Mouse (Mus musculus) fat pad, adult 2 months (tissue): ENCODE results near the gene Col1a1.

Source experiments
- DNase-seq: peaks from one replicate; pipeline ENCODE4 v3.0.0-alpha.2; 2011; ENCODE audit warnings: low read depth, low spot score; ENCODE audit errors: extremely low read depth

Gene Col1a1

DNA sequence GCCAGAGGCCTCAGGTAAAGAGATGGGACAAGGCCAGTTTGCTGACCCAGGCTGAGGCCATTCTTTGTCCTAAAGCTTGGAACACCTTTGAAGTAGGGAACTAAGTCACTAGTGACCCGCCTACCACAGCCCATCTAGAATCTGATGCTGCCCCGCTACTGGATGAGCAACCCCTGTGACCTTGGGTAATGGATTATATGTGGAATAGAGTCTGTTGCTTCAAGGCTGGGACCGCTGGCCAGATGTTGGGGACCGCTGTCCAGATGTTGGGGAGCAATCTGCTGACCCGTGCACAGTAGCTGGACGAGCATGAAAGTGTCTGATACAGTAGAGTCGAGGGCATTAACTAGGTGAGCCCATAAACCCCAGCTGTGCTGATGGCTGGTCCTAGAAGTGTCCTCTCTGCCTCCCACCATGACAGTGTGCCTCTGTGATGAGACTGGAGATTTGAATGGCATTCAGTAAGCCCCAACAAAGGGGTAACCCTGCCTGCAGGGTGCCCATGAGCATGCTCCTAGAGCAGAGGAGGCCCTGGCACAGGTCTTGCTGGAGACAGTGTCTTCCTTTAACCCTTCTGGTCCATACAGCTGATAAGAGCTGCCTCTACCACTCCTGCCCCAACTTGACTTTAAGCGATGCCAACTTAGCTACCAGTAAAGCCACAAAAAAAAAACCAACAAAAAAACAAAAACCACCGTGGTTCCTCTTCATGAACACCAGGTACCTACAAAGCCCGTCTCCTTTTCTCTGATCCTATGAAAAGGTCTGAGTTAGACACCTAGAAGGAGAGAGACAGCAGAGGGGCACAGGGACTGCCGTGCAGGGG lies 59.1 kb downstream of the Col1a1 start:
- DNase-seq, result no peak

DNA sequence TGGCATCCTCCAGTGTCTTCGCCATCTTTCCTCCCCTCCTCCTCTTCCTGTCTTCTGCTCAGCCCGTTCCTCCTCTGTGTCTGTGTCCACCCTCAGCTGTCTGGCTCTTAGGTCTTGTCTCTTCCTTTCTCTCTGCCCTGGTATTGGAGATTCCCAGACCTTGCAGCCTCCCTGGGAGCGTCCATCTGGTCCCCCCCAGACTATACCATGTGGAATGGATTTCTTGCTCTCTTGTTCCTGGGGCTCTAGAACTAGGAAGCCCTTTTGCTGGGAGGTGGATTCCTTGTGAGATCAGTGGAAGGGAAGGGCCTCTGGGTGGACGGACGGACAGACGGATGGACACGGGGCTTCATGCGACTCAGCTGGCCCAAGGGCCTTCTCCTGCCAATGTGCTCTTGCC lies 60.1 kb downstream of the Col1a1 start:
- DNase-seq, result no peak

DNA sequence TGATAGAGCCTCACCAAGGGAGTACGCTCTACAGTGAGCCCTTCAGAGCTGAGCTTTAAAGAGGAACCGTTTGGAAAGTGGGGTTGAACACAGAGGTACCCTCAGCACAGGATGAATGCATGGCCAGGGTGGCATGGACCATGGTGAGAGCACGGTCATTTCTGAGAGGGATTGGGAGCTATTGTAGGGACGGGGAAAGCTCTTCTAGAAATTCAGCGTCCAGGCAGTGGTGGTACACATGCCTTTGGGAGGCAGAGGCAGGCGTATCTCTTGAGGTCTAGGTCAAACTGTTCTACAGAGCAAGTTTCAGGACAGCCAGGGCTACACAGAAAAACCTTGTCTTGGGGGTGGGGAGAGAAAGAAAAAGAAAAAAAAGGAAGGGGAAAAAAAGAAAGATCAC lies 61.0 kb downstream of the Col1a1 start:
- DNase-seq, result no peak

- no peak for DNase-seq
Observed at GRCm38 (mm10) chr11:94997596-94997995, 61.6 kb downstream of the Col1a1 start.

DNA sequence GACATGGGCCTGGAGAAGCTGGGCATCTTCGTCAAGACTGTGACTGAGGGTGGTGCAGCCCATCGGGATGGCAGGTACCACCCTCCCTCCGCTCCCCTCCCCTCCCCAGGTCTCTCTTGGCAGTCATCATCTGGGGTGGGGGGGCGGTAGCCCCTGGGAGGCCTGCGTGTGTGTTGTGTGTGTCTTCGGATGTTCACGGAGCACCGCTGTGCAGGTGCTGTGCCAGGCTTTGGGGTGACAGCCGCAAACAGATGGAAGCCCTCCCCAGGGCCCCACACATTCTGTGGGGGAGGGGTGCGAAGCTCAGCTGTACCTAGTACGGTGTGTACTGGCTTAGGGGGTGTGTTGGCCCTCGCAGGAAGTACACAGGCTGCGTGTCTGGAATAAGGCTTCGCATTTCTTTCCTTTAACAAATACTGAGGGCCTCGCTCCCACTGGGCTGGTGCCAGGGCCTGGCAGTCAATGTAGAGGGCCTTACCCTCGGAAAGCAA lies 62.1 kb downstream of the Col1a1 start:
- no peak for DNase-seq

DNA sequence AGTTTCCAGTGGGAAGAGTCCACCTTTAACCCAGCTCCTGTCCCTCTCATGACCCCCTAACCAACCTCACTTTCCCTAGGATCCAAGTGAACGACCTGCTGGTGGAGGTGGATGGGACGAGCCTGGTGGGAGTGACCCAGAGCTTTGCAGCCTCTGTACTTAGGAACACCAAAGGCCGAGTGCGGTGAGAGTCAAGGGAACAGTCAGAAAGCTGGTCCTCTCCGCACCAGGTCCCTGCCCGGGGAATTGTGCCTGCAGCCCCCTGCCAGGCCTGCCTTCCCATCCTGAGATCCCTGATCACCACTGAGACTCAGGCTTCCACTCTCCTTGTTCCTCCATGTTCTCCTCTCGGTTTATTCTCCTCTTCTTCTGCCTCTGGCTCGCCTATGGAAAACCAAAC lies 64.1 kb downstream of the Col1a1 start:
- DNase-seq, result no peak

DNA sequence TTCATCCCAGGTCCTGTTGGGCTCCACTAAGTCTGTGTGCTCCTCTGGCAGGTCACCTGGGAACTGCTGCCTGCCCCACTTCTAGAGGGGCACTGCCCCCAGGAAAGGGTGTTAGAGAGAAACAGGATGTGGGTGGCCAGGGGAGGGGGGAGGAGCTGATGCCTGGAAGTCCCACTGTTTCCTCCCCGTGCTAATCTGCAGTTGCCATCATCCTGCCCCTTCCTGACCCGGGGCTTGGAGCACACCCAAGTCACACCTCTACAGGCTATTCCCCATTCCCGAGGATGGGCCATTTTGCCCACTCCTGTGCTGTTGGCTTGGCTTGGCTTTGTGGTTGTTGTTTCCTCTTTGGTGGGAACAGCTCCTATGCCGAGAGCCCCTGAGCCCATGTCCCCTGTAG lies 64.5 kb downstream of the Col1a1 start:
- no peak for DNase-seq

GRCm38 (mm10) chr11:95001058-95001457 lies 65.0 kb downstream of the Col1a1 start:
- no peak for DNase-seq

GRCm38 (mm10) chr11:95001584-95002347 lies 65.7 kb downstream of the Col1a1 start:
- DNase-seq, result no peak
